Mouse (Mus musculus): Measurements from ENCODE around the gene Adgre5.

Gene Adgre5

GRCm38 (mm10) chr8:83740976-83741741, at the start of gene Adgre5:
Gene Adgre5 (minus strand): TSS chr8:83741326.
- no peak for DNase-seq (ENCODE audit: low spot score in 2 of 2)

- DNase-seq (ENCODE audit: low spot score in 2 of 2), result no peak
Measured at GRCm38 (mm10) chr8:83789826-83790225, 48.7 kb upstream of the Adgre5 start.

- DNase-seq (ENCODE audit: low spot score in 2 of 2), result no peak
Measured at GRCm38 (mm10) chr8:83785046-83785445, 43.9 kb upstream of the Adgre5 start.

- peak; percentile 77 to 86 for DNase-seq (ENCODE audit: low spot score in 2 of 2)
Measured at GRCm38 (mm10) chr8:83782832-83783558, 41.9 kb upstream of the Adgre5 start.

GRCm38 (mm10) chr8:83779610-83780009, 38.5 kb upstream of the Adgre5 start:
- DNase-seq (ENCODE audit: low spot score in 2 of 2), result no peak

- DNase-seq (ENCODE audit: low spot score in 2 of 2), result no peak
Measured at GRCm38 (mm10) chr8:83778051-83778450, 36.9 kb upstream of the Adgre5 start.

GRCm38 (mm10) chr8:83776632-83777031, 35.5 kb upstream of the Adgre5 start:
- DNase-seq (ENCODE audit: low spot score in 2 of 2), result no peak

GRCm38 (mm10) chr8:83774221-83774620, 33.1 kb upstream of the Adgre5 start:
- no peak for DNase-seq (ENCODE audit: low spot score in 2 of 2)

GRCm38 (mm10) chr8:83773452-83773846, 32.3 kb upstream of the Adgre5 start:
- no peak for DNase-seq (ENCODE audit: low spot score in 2 of 2)

- no peak for DNase-seq (ENCODE audit: low spot score in 2 of 2)
Measured at GRCm38 (mm10) chr8:83772701-83773451, 31.8 kb upstream of the Adgre5 start.

- DNase-seq (ENCODE audit: low spot score in 2 of 2), result no peak
Measured at GRCm38 (mm10) chr8:83771791-83772190, 30.7 kb upstream of the Adgre5 start.

- DNase-seq (ENCODE audit: low spot score in 2 of 2), result no peak
Measured at GRCm38 (mm10) chr8:83770669-83771068, 29.5 kb upstream of the Adgre5 start.

- no peak for DNase-seq (ENCODE audit: low spot score in 2 of 2)
Measured at GRCm38 (mm10) chr8:83769720-83770119, 28.6 kb upstream of the Adgre5 start.

GRCm38 (mm10) chr8:83768526-83768925, 27.4 kb upstream of the Adgre5 start:
- no peak for DNase-seq (ENCODE audit: low spot score in 2 of 2)

- DNase-seq (ENCODE audit: low spot score in 2 of 2), result no peak
Measured at GRCm38 (mm10) chr8:83767442-83767841, 26.3 kb upstream of the Adgre5 start.

GRCm38 (mm10) chr8:83765663-83766062, 24.5 kb upstream of the Adgre5 start:
- no peak for DNase-seq (ENCODE audit: low spot score in 2 of 2)

- no peak for DNase-seq (ENCODE audit: low spot score in 2 of 2)
Measured at GRCm38 (mm10) chr8:83764717-83765116, 23.6 kb upstream of the Adgre5 start.

GRCm38 (mm10) chr8:83764116-83764515, 23.0 kb upstream of the Adgre5 start:
- DNase-seq (ENCODE audit: low spot score in 2 of 2), result no peak

GRCm38 (mm10) chr8:83759231-83759759, 18.2 kb upstream of the Adgre5 start:
- DNase-seq (ENCODE audit: low spot score in 2 of 2), result no peak

- no peak for DNase-seq (ENCODE audit: low spot score in 2 of 2)
Measured at GRCm38 (mm10) chr8:83758298-83758697, 17.2 kb upstream of the Adgre5 start.

- no peak for DNase-seq (ENCODE audit: low spot score in 2 of 2)
Measured at GRCm38 (mm10) chr8:83757084-83757607, 16.0 kb upstream of the Adgre5 start.

GRCm38 (mm10) chr8:83756273-83756672, 15.1 kb upstream of the Adgre5 start:
- no peak for DNase-seq (ENCODE audit: low spot score in 2 of 2)

All from frontal cortex, postnatal 14 days (tissue).